Comparison of ENCODE assay signal across 8 mouse cellular contexts in the genomic region with DNA sequence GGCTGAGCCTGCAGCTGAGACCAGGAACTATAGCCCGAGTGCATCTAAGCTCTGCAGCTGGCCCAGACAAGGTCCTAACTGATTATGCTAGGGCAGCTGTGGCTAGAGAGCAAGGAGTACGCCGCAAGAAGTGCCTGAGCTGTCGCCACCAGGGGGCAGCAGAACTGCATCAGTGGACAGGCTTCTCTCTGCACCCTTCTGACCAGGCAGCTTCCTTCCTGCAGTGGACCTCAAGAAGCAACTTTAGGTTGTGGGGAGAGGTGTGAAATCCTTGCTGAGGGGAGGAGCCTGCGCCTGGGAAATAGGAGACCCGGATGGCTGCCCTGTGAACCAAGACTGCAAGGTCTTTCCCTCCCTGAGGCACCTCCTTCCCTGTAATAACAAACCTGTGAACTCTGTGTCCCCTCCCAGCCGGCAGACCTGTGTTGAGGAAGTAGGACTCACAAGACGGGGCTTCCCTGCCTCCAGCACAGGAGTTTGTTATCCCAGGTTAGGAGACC. TPM values are rescaled to one million over a fixed set of nuclear protein-coding genes. Genes with fewer than 3 reads are reported as not detected.
DNase-seq lines count a peak whose midpoint lies in the region; ATAC-seq and TF ChIP-seq lines count a peak whose summit lies in the region.

No protein-coding gene starts in this region.

- intact Hi-C loops in heart, postnatal 36 days (cut with DNase I) = loop anchor here (1.0 to 2.0 kb wide), 2 partner anchors 56 to 62 kb away; partner anchors contain the start of gene Atp6v0d1

- no peaks in the 10 kb centered on the region; the same call in 1 of the 2 replicates for H3K27me3 ChIP-seq in G1E (ENCODE audit: insufficient read depth, low read length)
- H3K27me3 ChIP-seq in forebrain, embryonic 16.5 days (replicated peaks; ENCODE audit: control insufficient read depth, insufficient read depth, low read length) = no peaks in the 10 kb centered on the region
- H3K27me3 ChIP-seq in neural tube, embryonic 15.5 days (replicated peaks) = no peaks in the 10 kb centered on the region

- ATAC-seq in G1E (ENCODE audit: extremely low read depth, insufficient number of reproducible peaks, low FRiP score, poor library complexity, severe bottlenecking) = peak; percentile 72
- ATAC-seq in forebrain, embryonic 16.5 days = peak; percentile 86
- peak; percentile 88 for ATAC-seq in neural tube, embryonic 15.5 days (ENCODE audit: low FRiP score)

- H3K9me3 ChIP-seq in G1E (replicated peaks) = no peaks in the 10 kb centered on the region
- no peaks in the 10 kb centered on the region for H3K9me3 ChIP-seq in forebrain, embryonic 16.5 days (ENCODE audit: control insufficient read depth, low read length)
- H3K9me3 ChIP-seq in neural tube, embryonic 15.5 days (replicated peaks) = no peaks in the 10 kb centered on the region

- H3K4me3 ChIP-seq in G1E (ENCODE audit: low read depth, low read length) = peak overlapping the region; percentile 11; the same call in 1 of the 2 replicates
- no peak overlapping the region for H3K4me3 ChIP-seq in forebrain, embryonic 16.5 days (replicated peaks; ENCODE audit: low read length)
- H3K4me3 ChIP-seq in neural tube, embryonic 15.5 days (replicated peaks) = 0 out of 2 replicates have a peak overlapping the region, but pooled peaks have one; percentile 4

- H3K36me3 ChIP-seq in G1E (replicated peaks) = peaks cover 92% of the 10 kb centered on the region
- peaks cover 18% of the 10 kb centered on the region for H3K36me3 ChIP-seq in forebrain, embryonic 16.5 days (ENCODE audit: control insufficient read depth, insufficient read depth)
- H3K36me3 ChIP-seq in neural tube, embryonic 15.5 days = peaks cover 53% of the 10 kb centered on the region

- no peak overlapping the region for H3K9ac ChIP-seq in forebrain, embryonic 16.5 days (replicated peaks; ENCODE audit: low read depth, low read length)
- H3K9ac ChIP-seq in neural tube, embryonic 15.5 days (replicated peaks) = no peak overlapping the region

- no peak overlapping the region for H3K4me2 ChIP-seq in forebrain, embryonic 16.5 days (ENCODE audit: low read length)
- no peak overlapping the region for H3K4me2 ChIP-seq in neural tube, embryonic 15.5 days

- peak; percentile 93 for TF ChIP-seq CTCF in G1E (IDR thresholded peaks at IDR 0.05; ENCODE audit: low read depth, low read length)

- peaks cover 75% of the 10 kb centered on the region for H3K4me1 ChIP-seq in G1E (ENCODE audit: insufficient read depth, low read depth, low read length)
- peaks cover 24% of the 10 kb centered on the region for H3K4me1 ChIP-seq in forebrain, embryonic 16.5 days (replicated peaks; ENCODE audit: control insufficient read depth, insufficient read depth, low read length)
- peaks cover 21% of the 10 kb centered on the region for H3K4me1 ChIP-seq in neural tube, embryonic 15.5 days

- 5% methylated on average over 7 of the region's 8 CpGs for WGBS in forebrain, embryonic 16.5 days
- WGBS in neural tube, embryonic 15.5 days = 9% methylated on average over 8 of the region's 8 CpGs

- DNase-seq in G1E (ENCODE audit: low spot score) = peak; percentile 67
- peak; percentile 87 for DNase-seq in cerebellum, adult 11-12 months
- DNase-seq in heart, postnatal 36 days = peak; percentile 92 to 96
- peak; percentile 87 to 97 for DNase-seq in layer of hippocampus, adult 18-20 months (ENCODE audit: low spot score in 2 of 2)
- peak; percentile 91 to 93 for DNase-seq in lung, adult 18-20 months
- peak; percentile 97 for DNase-seq in testis, postnatal 10 days (ENCODE audit: low spot score)

- H3K27ac ChIP-seq in forebrain, embryonic 16.5 days (ENCODE audit: low read length) = peak overlapping the region; percentile 41; the same call in 1 of the 2 replicates
- H3K27ac ChIP-seq in neural tube, embryonic 15.5 days (replicated peaks) = peak overlapping the region; percentile 55; the same call in 1 of the 2 replicates

RNA-seq across cellular contexts. Expression of gene Ctcf, which starts 13.9 kb away (rescaled TPM):
- 97.8 and 133 TPM in 2 replicates for total RNA-seq in G1E (2014; fragmentation: Nextera tagmentation)
- total RNA-seq in G1E (2017) = 62.3 and 78.9 TPM in 2 replicates
- polyA plus RNA-seq in G1E (2012) = 155 and 190 TPM in 2 replicates
- polyA plus RNA-seq in forebrain, embryonic 16.5 days (2015; fragmentation: Nextera tagmentation; extraction: Ambion mirVana) = 137 and 143 TPM in 2 replicates
- 10 to 100 TPM; 40.0 to 43.0 TPM for total RNA-seq in heart, postnatal 36 days (2021)
- total RNA-seq in layer of hippocampus, adult 18-20 months (2021) = 10 to 100 TPM; 80.7 to 84.5 TPM
- 87.0 and 113 TPM in 2 replicates for polyA plus RNA-seq in neural tube, embryonic 15.5 days (2015; fragmentation: Nextera tagmentation; extraction: Ambion mirVana)

RNA-seq across cellular contexts. Expression of gene Agrp, which starts 14.7 kb away (rescaled TPM):
- total RNA-seq in G1E (2014; fragmentation: Nextera tagmentation) = not detected in 2 replicates
- not detected in 2 replicates for total RNA-seq in G1E (2017)
- polyA plus RNA-seq in G1E (2012) = 0.10 TPM in 1 of 2 replicates, not detected in the other
- 0.67 and 0.91 TPM in 2 replicates for polyA plus RNA-seq in forebrain, embryonic 16.5 days (2015; fragmentation: Nextera tagmentation; extraction: Ambion mirVana)
- not detected for total RNA-seq in heart, postnatal 36 days (2021)
- total RNA-seq in layer of hippocampus, adult 18-20 months (2021) = not detected
- 1.2 and 1.9 TPM in 2 replicates for polyA plus RNA-seq in neural tube, embryonic 15.5 days (2015; fragmentation: Nextera tagmentation; extraction: Ambion mirVana)

RNA-seq across cellular contexts. Expression of gene Ripor1, which starts 17.4 kb away (rescaled TPM):
- total RNA-seq in G1E (2014; fragmentation: Nextera tagmentation) (179 and 221 TPM in 2 replicates), G1E (2017) (8.0 and 11.0 TPM in 2 replicates)
- 141 and 150 TPM in 2 replicates for polyA plus RNA-seq in G1E (2012)
- polyA plus RNA-seq in forebrain, embryonic 16.5 days (2015; fragmentation: Nextera tagmentation; extraction: Ambion mirVana) = 31.6 and 33.4 TPM in 2 replicates
- 10 to 100 TPM; 53.0 to 53.8 TPM for total RNA-seq in heart, postnatal 36 days (2021)
- total RNA-seq in layer of hippocampus, adult 18-20 months (2021) = 10 to 100 TPM; 89.8 to 92.1 TPM
- polyA plus RNA-seq in neural tube, embryonic 15.5 days (2015; fragmentation: Nextera tagmentation; extraction: Ambion mirVana) = 34.0 and 37.4 TPM in 2 replicates

RNA-seq across cellular contexts. Expression of gene Atp6v0d1, which starts 56.6 kb away (rescaled TPM):
- total RNA-seq in G1E (2014; fragmentation: Nextera tagmentation) = 151 and 178 TPM in 2 replicates
- total RNA-seq in G1E (2017) = 110 and 118 TPM in 2 replicates
- polyA plus RNA-seq in G1E (2012) = 30.0 and 37.0 TPM in 2 replicates
- 193 and 203 TPM in 2 replicates for polyA plus RNA-seq in forebrain, embryonic 16.5 days (2015; fragmentation: Nextera tagmentation; extraction: Ambion mirVana)
- total RNA-seq in heart, postnatal 36 days (2021) = 10 to 100 TPM; 51.7 to 53.4 TPM
- total RNA-seq in layer of hippocampus, adult 18-20 months (2021) = 100 to 1,000 TPM; 280 to 300 TPM
- polyA plus RNA-seq in neural tube, embryonic 15.5 days (2015; fragmentation: Nextera tagmentation; extraction: Ambion mirVana) = 219 and 243 TPM in 2 replicates
